Mouse (Mus musculus) CH12.LX (cell line): ENCODE measurements at regions not wholly inside any gene's neighbourhood (a gene's known extent, or its start where the extent isn't known, plus 50 kb on each side); places are given as distances from the start of the nearest gene placed in this dataset.

ENCODE experiments used
- DNase-seq: peaks from one replicate; pipeline ENCODE4 v3.0.0-alpha.2; 2013; ENCODE audit errors: extremely low read depth
- H3K27ac ChIP-seq: 2 replicates; pipeline ENCODE4 v1.5.1; 2012; ENCODE audit warnings: low read depth, mild to moderate bottlenecking, control low read depth, moderate library complexity; ENCODE audit not compliant: insufficient read depth
- H3K27me3 ChIP-seq: replicated peaks from 2 replicates; pipeline ENCODE3; 2012; ENCODE audit warnings: inconsistent platforms
- H3K36me3 ChIP-seq, 2 experiments: replicated peaks in 1 of 2; 2 replicates each; pipeline versions ENCODE3 to v1.6.1; 2012; ENCODE audit warnings: inconsistent platforms in 1 of 2, low read length in 1 of 2, mild to moderate bottlenecking in 1 of 2, mixed read lengths in 1 of 2, moderate library complexity in 1 of 2; ENCODE audit not compliant: control insufficient read depth in 1 of 2, insufficient read depth in 1 of 2
- H3K4me1 ChIP-seq, 2 experiments: 2 replicates each; pipeline ENCODE4 v1.6.1; 2012; ENCODE audit warnings: inconsistent platforms in 1 of 2, moderate library complexity in 1 of 2; ENCODE audit not compliant: insufficient read depth in 2 of 2, control insufficient read depth in 1 of 2
- H3K4me2 ChIP-seq: 2 replicates; pipeline ENCODE4 v1.6.1; 2012; ENCODE audit warnings: low read depth, mild to moderate bottlenecking, control low read depth; ENCODE audit not compliant: poor library complexity, insufficient read depth, severe bottlenecking
- H3K4me3 ChIP-seq, 3 experiments: fragments of 150-350 bp in 1 of 3; sonication (generic) in 1 of 3; replicated peaks in 1 of 3; 2 replicates each; pipeline versions ENCODE3 to v1.5.1; 2011 to 2012; ENCODE audit warnings: low read depth in 2 of 3, low read length in 2 of 3, mild to moderate bottlenecking in 2 of 3, moderate library complexity in 2 of 3, control low read depth in 1 of 3, improper control_type of control experiment in 1 of 3, inconsistent platforms in 1 of 3, mixed read lengths in 1 of 3; ENCODE audit not compliant: poor library complexity in 1 of 3
- H3K79me2 ChIP-seq: replicated peaks from 2 replicates; pipeline ENCODE4 v1.6.1; 2012; ENCODE audit warnings: mild to moderate bottlenecking, moderate library complexity; ENCODE audit not compliant: control insufficient read depth, poor library complexity, insufficient read depth, severe bottlenecking; ENCODE audit errors: extremely low read depth
- H3K9ac ChIP-seq: 2 replicates; pipeline ENCODE4 v1.6.1; 2012; ENCODE audit warnings: low read depth, mild to moderate bottlenecking, control low read depth, moderate library complexity; ENCODE audit not compliant: insufficient read depth
- H3K9me3 ChIP-seq: replicated peaks from 2 replicates; pipeline ENCODE3; 2012; ENCODE audit warnings: low read length, inconsistent platforms, mixed read lengths
- CHD1 ChIP-seq: IDR thresholded peaks from 2 replicates; pipeline ENCODE4 v1.6.1; 2012; ENCODE audit warnings: low read depth, low read length, improper control_type of control experiment, inconsistent platforms
- CHD2 ChIP-seq: IDR thresholded peaks from 2 replicates; pipeline ENCODE4 v1.6.1; 2011; ENCODE audit warnings: low read length, improper control_type of control experiment
- CTCF ChIP-seq, 2 experiments: IDR thresholded peaks in 1 of 2; conservative IDR thresholded peaks in 1 of 2; 2 replicates each; pipeline ENCODE4 v1.5.1; 2011 to 2012; ENCODE audit warnings: low read depth in 2 of 2, low read length in 2 of 2, improper control_type of control experiment in 1 of 2, inconsistent platforms in 1 of 2, mild to moderate bottlenecking in 1 of 2, moderate library complexity in 1 of 2
- E2F4 ChIP-seq: IDR thresholded peaks from 2 replicates; pipeline ENCODE4 v1.6.1; 2011; ENCODE audit warnings: low read depth, low read length, improper control_type of control experiment; ENCODE audit not compliant: insufficient replicate concordance
- EP300 ChIP-seq: IDR thresholded peaks from 2 replicates; pipeline ENCODE4 v1.6.1; 2011; ENCODE audit warnings: low read length, improper control_type of control experiment
- HCFC1 ChIP-seq: IDR thresholded peaks from 2 replicates; pipeline ENCODE4 v1.6.1; 2012; ENCODE audit warnings: low read depth, mild to moderate bottlenecking, inconsistent platforms, low read length, improper control_type of control experiment
- MAFK ChIP-seq: IDR thresholded peaks from 2 replicates; pipeline ENCODE4 v1.6.1; 2011; ENCODE audit warnings: low read length, improper control_type of control experiment; ENCODE audit not compliant: insufficient replicate concordance
- MXI1 ChIP-seq: IDR thresholded peaks from 2 replicates; pipeline ENCODE4 v1.6.1; 2011; ENCODE audit warnings: mild to moderate bottlenecking, low read depth, low read length, improper control_type of control experiment
- PAX5 ChIP-seq: IDR thresholded peaks from 2 replicates; pipeline ENCODE4 v1.6.1; 2012; ENCODE audit warnings: low read length, inconsistent platforms, mixed read lengths
- POLR2A ChIP-seq: IDR thresholded peaks from 2 replicates; pipeline ENCODE4 v1.6.1; 2011; ENCODE audit warnings: low read depth, mild to moderate bottlenecking, improper control_type of control experiment, low read length
- RAD21 ChIP-seq: IDR thresholded peaks from 2 replicates; pipeline ENCODE4 v1.6.1; 2011; ENCODE audit warnings: low read depth, mild to moderate bottlenecking, low read length, improper control_type of control experiment, moderate library complexity
- TBP ChIP-seq: conservative IDR thresholded peaks from 2 replicates; pipeline ENCODE4 v1.6.1; 2011; ENCODE audit warnings: low read depth, low read length, improper control_type of control experiment
- TCF12 ChIP-seq: IDR thresholded peaks from 2 replicates; pipeline ENCODE4 v1.6.1; 2014; ENCODE audit warnings: low read depth, mild to moderate bottlenecking, inconsistent platforms, low read length, improper control_type of control experiment
- ZC3H11A ChIP-seq: IDR thresholded peaks from 2 replicates; pipeline ENCODE4 v1.6.1; 2012; ENCODE audit warnings: low read depth, mild to moderate bottlenecking, inconsistent platforms, low read length, improper control_type of control experiment
- ZNF384 ChIP-seq: IDR thresholded peaks from 2 replicates; pipeline ENCODE4 v1.6.1; 2012; ENCODE audit warnings: low read depth, low read length, improper control_type of control experiment, inconsistent platforms
- dilution Hi-C: fragments of 300-500 bp; cut with MboI; formaldehyde crosslinking; loops from 2 replicates; pipeline ENCODE4 v1.14.3; 2020; ENCODE audit warnings: low sequenced_read_pairs; ENCODE audit not compliant: extremely low pct_unique_long_range_greater_than_20kb, extremely low pct_ligation_motif_present
- in situ Hi-C: fragments of 300-500 bp; cut with MboI; formaldehyde crosslinking; loops from 3 replicates; pipeline ENCODE4 v1.14.3; 2019; ENCODE audit warnings: low sequenced_read_pairs, low pct_ligation_motif_present, low pct_unique_long_range_greater_than_20kb, mixed read lengths

DNA sequence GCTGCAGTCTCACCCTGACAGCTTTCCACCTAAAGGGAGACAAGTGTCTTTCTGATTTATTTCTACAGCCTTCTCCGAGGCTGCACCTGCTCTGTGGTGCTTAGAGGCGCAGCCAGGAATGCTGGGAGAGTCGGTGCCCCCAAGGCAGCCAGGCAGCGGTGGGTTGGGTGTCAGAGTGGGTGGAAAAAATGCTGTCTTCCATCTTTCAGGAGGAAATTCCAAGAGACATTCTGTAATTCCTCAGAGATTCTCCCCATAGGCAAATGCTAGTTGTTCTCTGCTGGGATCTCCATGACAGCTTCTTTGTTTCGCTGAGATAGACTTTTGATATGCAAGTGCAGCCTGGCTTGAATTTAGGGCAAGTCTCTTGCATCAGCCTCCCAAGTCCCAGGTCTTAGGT, 109.5 kb upstream of the Rai14 start:
- Histone ChIP-seq H3K36me3 (no peaks in the 10 kb centered on the region), H3K79me2 (no peaks in the 10 kb centered on the region), H3K9me3 (no peaks in the 10 kb centered on the region), H3K27me3 (no peaks in the 10 kb centered on the region), H3K4me1 (peaks cover 0 to 8% of the 10 kb centered on the region in 2 experiments; a peak in 2 of 4 replicates), H3K4me2 (no peak overlapping the region), H3K4me3 (no peak overlapping the region), H3K27ac (no peak overlapping the region), H3K9ac (no peak overlapping the region)
- DNase-seq, result no peak
- in situ Hi-C loops (loop anchor here (10.0 kb wide), 1 partner anchor 59 kb away; no protein-coding TSS in a partner anchor), dilution Hi-C loops (no loop called here)
- TF ChIP-seq PAX5, result no peak
- no peak for TF ChIP-seq TCF12
- no peak for TF ChIP-seq CTCF (conservative IDR thresholded peaks at IDR 0.05 in 1 of 2, IDR thresholded peaks at IDR 0.05 in 1 of 2; ENCODE audit: low read depth in 2 of 2, low read length in 2 of 2)
- TF ChIP-seq CHD2, result no peak
- no peak for TF ChIP-seq TBP
- TF ChIP-seq MAFK, result no peak
- TF ChIP-seq POLR2A, result no peak
- TF ChIP-seq MXI1, result no peak
- TF ChIP-seq HCFC1, result no peak

DNA sequence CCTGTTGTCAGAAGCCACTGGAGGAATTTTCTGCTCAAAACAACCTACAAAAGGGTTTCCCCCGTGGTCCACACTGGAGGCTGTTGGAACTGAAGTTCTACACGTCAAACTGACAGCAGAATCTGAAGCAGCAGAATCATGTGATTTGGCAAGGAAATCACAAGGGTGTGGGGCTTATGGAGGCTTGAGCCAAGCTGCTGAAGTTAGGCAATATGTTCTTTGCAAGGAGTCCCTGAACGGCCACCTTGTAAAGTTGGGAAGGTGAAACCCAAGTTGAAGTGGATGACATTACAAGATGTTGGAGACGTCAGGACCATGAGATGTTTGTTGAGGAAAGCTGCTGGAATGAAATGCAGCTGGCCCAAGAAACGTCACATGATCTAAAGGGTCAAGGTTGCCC, 115.2 kb upstream of the Rai14 start:
- no peak overlapping the region for H3K4me3 ChIP-seq
- dilution Hi-C loops, result no loop called here
- DNase-seq, result no peak
- in situ Hi-C loops, result loop anchor here (5.0 to 10.0 kb wide), 2 partner anchors 38 to 65 kb away; no protein-coding TSS in a partner anchor
- H3K9ac ChIP-seq, result no peak overlapping the region
- no peaks in the 10 kb centered on the region for H3K9me3 ChIP-seq
- H3K79me2 ChIP-seq, result no peaks in the 10 kb centered on the region
- no peaks in the 10 kb centered on the region for H3K27me3 ChIP-seq
- no peak overlapping the region for H3K4me2 ChIP-seq
- TF ChIP-seq ZC3H11A (no peak), CHD1 (no peak), CTCF (conservative IDR thresholded peaks at IDR 0.05 in 1 of 2, IDR thresholded peaks at IDR 0.05 in 1 of 2; ENCODE audit: low read depth in 2 of 2, low read length in 2 of 2) (no peak), TCF12 (no peak), E2F4 (no peak), CHD2 (no peak), RAD21 (no peak), EP300 (no peak)
- no peak overlapping the region for H3K27ac ChIP-seq
- peaks cover 0 to 11% of the 10 kb centered on the region in 2 experiments; a peak in 2 of 4 replicates for H3K4me1 ChIP-seq
- no peaks in the 10 kb centered on the region for H3K36me3 ChIP-seq

DNA sequence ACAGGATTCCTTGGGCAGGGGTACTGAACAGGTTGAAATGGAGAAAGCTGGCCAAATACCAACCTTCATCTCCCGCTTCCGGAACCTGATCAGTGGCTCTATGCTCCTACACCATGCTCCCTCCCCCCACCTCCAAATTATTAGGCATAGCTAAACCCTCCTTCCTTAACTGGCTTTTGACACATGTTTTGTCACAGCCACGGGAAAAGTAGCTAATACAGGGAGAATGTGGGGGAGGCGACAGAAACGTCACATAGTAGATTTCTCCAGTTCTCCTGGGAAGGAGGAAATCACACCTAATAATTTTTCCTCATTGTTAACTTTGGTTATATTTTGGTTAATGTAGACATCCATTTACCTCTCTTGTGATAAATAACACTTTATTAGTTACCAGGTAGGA, 116.1 kb upstream of the Rai14 start:
- in situ Hi-C loops (no loop called here), dilution Hi-C loops (no loop called here)
- Histone ChIP-seq H3K9ac (no peak overlapping the region), H3K79me2 (no peaks in the 10 kb centered on the region), H3K4me2 (no peak overlapping the region), H3K4me1 (peaks cover 0 to 5% of the 10 kb centered on the region in 2 experiments; a peak in 1 of 4 replicates), H3K27ac (no peak overlapping the region), H3K36me3 (no peaks in the 10 kb centered on the region), H3K9me3 (no peaks in the 10 kb centered on the region), H3K27me3 (no peaks in the 10 kb centered on the region), H3K4me3 (no peak overlapping the region)
- DNase-seq, result no peak
- no peak for TF ChIP-seq ZNF384
- TF ChIP-seq E2F4, result no peak
- no peak for TF ChIP-seq CHD2
- TF ChIP-seq CTCF (conservative IDR thresholded peaks at IDR 0.05 in 1 of 2, IDR thresholded peaks at IDR 0.05 in 1 of 2; ENCODE audit: low read depth in 2 of 2, low read length in 2 of 2), result no peak
